Mouse (Mus musculus): ENCODE measurements around the gene Hoxb2.

DNA sequence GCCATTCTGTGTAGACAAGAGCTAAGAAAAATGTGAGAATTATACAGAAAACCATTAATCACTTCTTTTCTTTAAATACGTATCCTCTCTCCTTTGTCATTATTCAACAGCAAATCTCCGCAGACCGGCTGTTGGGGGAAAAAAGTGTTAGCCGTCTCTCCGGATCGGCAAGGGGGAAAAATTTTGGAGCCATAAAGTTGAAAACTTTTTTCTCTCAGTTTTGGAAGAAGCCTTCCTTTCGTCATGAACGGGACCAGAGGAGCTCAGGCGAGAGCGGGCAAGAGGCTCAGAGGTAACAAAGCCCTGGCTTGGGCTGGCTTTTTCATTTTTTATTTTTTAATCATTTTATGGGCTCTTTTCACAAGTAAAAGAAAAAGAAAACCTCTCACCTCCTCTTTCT lies 27.2 kb upstream of the Hoxb2 start, which contains the start of gene Hoxb3:
- TF ChIP-seq CTCF (IDR thresholded peaks at IDR 0.05; ENCODE audit: control insufficient read depth, insufficient read depth, insufficient read length) (no peak), MAX (IDR thresholded peaks at IDR 0.05) (no peak), USF1 (IDR thresholded peaks at IDR 0.05; ENCODE audit: low read depth) (no peak), FOSL1 (IDR thresholded peaks at IDR 0.05; ENCODE audit: insufficient read depth, low read length, poor library complexity, severe bottlenecking) (no peak), MYOG (IDR thresholded peaks at IDR 0.05; ENCODE audit: control insufficient read depth, extremely low read depth, insufficient read length) (no peak), MYOD1 (IDR thresholded peaks at IDR 0.05; ENCODE audit: control insufficient read depth, insufficient read length, low read depth) (no peak), CEBPB (IDR thresholded peaks at IDR 0.05; ENCODE audit: low read depth) (no peak)

Measured in C2C12 (cell line).